Mouse (Mus musculus) adrenal gland, adult 2 months (tissue): Measurements from ENCODE around the gene Ndufb8. TPM values are rescaled to one million over a fixed set of nuclear protein-coding genes. Genes with fewer than 3 reads are reported as not detected.

Experiments
- polyA plus RNA-seq: library from polyadenylated mRNA; depleted of rRNA; stranded (reverse); fragments of >200 nt; gene quantifications from 2 replicates; pipeline ENCODE4 v1.2.3, GENCODE M21; 2012; rRNA removed
- total RNA-seq, 2 experiments: library from RNA; stranded (reverse); gene quantifications; 2 replicates each; pipeline ENCODE4 v1.2.3; 2021

The Ndufb8 gene
- total and polyA plus RNA-seq, 3 experiments, result 554 to 747 (median 747) TPM

Other genes with a start within 250 kb of the Ndufb8 start
- 1 to 10 TPM; 5.4 to 9.3 TPM for gene Scd4, start 222.3 kb downstream of the Ndufb8 start, total RNA-seq
- gene Scd4, start 222.3 kb downstream of the Ndufb8 start, polyA plus RNA-seq, result 0.19 and 0.29 TPM in 2 replicates
- 1,000 to 10,000 TPM; 1,012 to 3,370 TPM for gene Scd1, start 147.6 kb downstream of the Ndufb8 start, total RNA-seq
- gene Scd1, start 147.6 kb downstream of the Ndufb8 start, polyA plus RNA-seq, result 10,217 and 11,584 TPM in 2 replicates
- gene Wnt8b, start 62.0 kb downstream of the Ndufb8 start, total RNA-seq, result under 1 TPM; 0.12 to 0.17 TPM
- 0.02 and 0.11 TPM in 2 replicates for gene Wnt8b, start 62.0 kb downstream of the Ndufb8 start, polyA plus RNA-seq
- gene Sec31b, start 9.6 kb downstream of the Ndufb8 start, total RNA-seq, result 1 to 10 TPM; 3.4 to 4.8 TPM
- 11.6 and 12.8 TPM in 2 replicates for gene Sec31b, start 9.6 kb downstream of the Ndufb8 start, polyA plus RNA-seq
- not detected for gene Gm20538, start 2.6 kb downstream of the Ndufb8 start, total RNA-seq
- gene Gm20538, start 2.6 kb downstream of the Ndufb8 start, polyA plus RNA-seq, result not detected in 2 replicates
- 10 to 100 TPM; 21.2 to 25.7 TPM for gene Hif1an, start 7.4 kb upstream of the Ndufb8 start, total RNA-seq
- gene Hif1an, start 7.4 kb upstream of the Ndufb8 start, polyA plus RNA-seq, result 7.3 and 10.6 TPM in 2 replicates
- gene Pax2, start 200.6 kb upstream of the Ndufb8 start, total RNA-seq, result not detected
- not detected in 2 replicates for gene Pax2, start 200.6 kb upstream of the Ndufb8 start, polyA plus RNA-seq